Mouse (Mus musculus): ENCODE measurements around the gene Ttll11. TPM values are rescaled to one million over a fixed set of nuclear protein-coding genes. Genes with fewer than 3 reads are reported as not detected.

Ttll11 gene
- total RNA-seq, 1 experiment = 0.31 TPM

GRCm38 (mm10) chr2:35811801-35812560, 167.7 kb downstream of the Ttll11 start:
- Histone ChIP-seq H3K9me3 (ENCODE audit: control insufficient read depth, insufficient read depth, low read depth, low read length) (no peaks in the 10 kb centered on the region), H3K4me3 (ENCODE audit: insufficient read depth in 1 of 2, low read depth in 1 of 2, low read length in 2 of 2, poor library complexity in 1 of 2, severe bottlenecking in 1 of 2) (no peak overlapping the region), H3K4me1 (ENCODE audit: control insufficient read depth in 2 of 2, insufficient read depth in 2 of 2, low read length in 2 of 2, poor library complexity in 1 of 2) (no peaks in the 10 kb centered on the region), H3K36me3 (ENCODE audit: control insufficient read depth, insufficient read depth, low read length, poor library complexity, severe bottlenecking) (no peaks in the 10 kb centered on the region), H3K9ac (ENCODE audit: insufficient read depth, low read depth, low read length, poor library complexity, severe bottlenecking) (no peak overlapping the region), H3K27ac (ENCODE audit: insufficient read depth, low read depth, low read length, poor library complexity, severe bottlenecking) (no peak overlapping the region)
- no peak for DNase-seq (ENCODE audit: low read depth, low spot score)
- in situ Hi-C loops (cut with MboI; ENCODE audit: low sequenced_read_pairs in 2 of 2, unreplicated experiment in 2 of 2) = no loop called here
- no peak for TF ChIP-seq ZNF384 (IDR thresholded peaks at IDR 0.05; ENCODE audit: low read depth, low read length)
- TF ChIP-seq HCFC1 (IDR thresholded peaks at IDR 0.05; ENCODE audit: borderline replicate concordance, insufficient read depth, low read length) = no peak
- no peak for TF ChIP-seq ZC3H11A (IDR thresholded peaks at IDR 0.05; ENCODE audit: borderline replicate concordance, low read depth, low read length)

- in situ Hi-C loops (cut with MboI; ENCODE audit: low sequenced_read_pairs in 2 of 2, unreplicated experiment in 2 of 2) = no loop called here
- TF ChIP-seq ZNF384 (IDR thresholded peaks at IDR 0.05; ENCODE audit: low read depth, low read length) = no peak
- TF ChIP-seq MAFK (IDR thresholded peaks at IDR 0.05; ENCODE audit: insufficient read depth, low read depth, low read length) = no peak
- no peak for TF ChIP-seq HCFC1 (IDR thresholded peaks at IDR 0.05; ENCODE audit: borderline replicate concordance, insufficient read depth, low read length)
- TF ChIP-seq ZC3H11A (IDR thresholded peaks at IDR 0.05; ENCODE audit: borderline replicate concordance, low read depth, low read length) = no peak
- TF ChIP-seq CHD2 (IDR thresholded peaks at IDR 0.05; ENCODE audit: low read depth, low read length) = no peak
- no peak overlapping the region for H3K9ac ChIP-seq (ENCODE audit: insufficient read depth, low read depth, low read length, poor library complexity, severe bottlenecking)
Observed at GRCm38 (mm10) chr2:35810027-35810426, 169.7 kb downstream of the Ttll11 start.

DNA sequence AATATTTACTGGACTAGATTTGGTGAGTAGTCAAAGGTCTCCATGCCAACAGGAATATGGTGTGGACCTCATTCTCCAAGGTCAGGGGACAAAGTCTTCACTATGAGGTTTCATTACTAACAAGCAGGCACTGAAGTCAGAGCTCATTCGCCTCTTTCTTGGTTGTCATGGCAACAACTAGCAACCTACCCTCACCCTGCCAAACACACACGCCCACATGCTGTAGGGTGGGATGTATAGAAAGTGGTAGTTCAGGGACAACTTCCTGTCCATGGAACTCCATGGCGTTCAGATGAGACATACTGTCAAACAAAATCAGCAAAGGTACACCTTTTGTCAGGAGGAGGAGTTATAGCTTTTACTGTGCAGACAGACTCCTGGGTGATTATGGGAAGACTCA, 170.6 kb downstream of the Ttll11 start:
- no peaks in the 10 kb centered on the region for H3K9me3 ChIP-seq (ENCODE audit: control insufficient read depth, insufficient read depth, low read depth, low read length)
- TF ChIP-seq CHD2 (IDR thresholded peaks at IDR 0.05; ENCODE audit: low read depth, low read length) = no peak
- TF ChIP-seq HCFC1 (IDR thresholded peaks at IDR 0.05; ENCODE audit: borderline replicate concordance, insufficient read depth, low read length) = no peak
- TF ChIP-seq MAFK (IDR thresholded peaks at IDR 0.05; ENCODE audit: insufficient read depth, low read depth, low read length) = no peak
- TF ChIP-seq ZC3H11A (IDR thresholded peaks at IDR 0.05; ENCODE audit: borderline replicate concordance, low read depth, low read length) = no peak
- TF ChIP-seq ZNF384 (IDR thresholded peaks at IDR 0.05; ENCODE audit: low read depth, low read length) = no peak
- in situ Hi-C loops (cut with MboI; ENCODE audit: low sequenced_read_pairs in 2 of 2, unreplicated experiment in 2 of 2) = no loop called here
- no peaks in the 10 kb centered on the region for H3K4me1 ChIP-seq (ENCODE audit: control insufficient read depth in 2 of 2, insufficient read depth in 2 of 2, low read length in 2 of 2, poor library complexity in 1 of 2)
- no peak overlapping the region for H3K9ac ChIP-seq (ENCODE audit: insufficient read depth, low read depth, low read length, poor library complexity, severe bottlenecking)
- H3K27ac ChIP-seq (ENCODE audit: insufficient read depth, low read depth, low read length, poor library complexity, severe bottlenecking) = no peak overlapping the region
- H3K4me3 ChIP-seq (ENCODE audit: insufficient read depth in 1 of 2, low read depth in 1 of 2, low read length in 2 of 2, poor library complexity in 1 of 2, severe bottlenecking in 1 of 2) = no peak overlapping the region
- DNase-seq (ENCODE audit: low read depth, low spot score) = no peak
- no peaks in the 10 kb centered on the region for H3K36me3 ChIP-seq (ENCODE audit: control insufficient read depth, insufficient read depth, low read length, poor library complexity, severe bottlenecking)

More at GRCm38 (mm10) chr2:35810027-35810426, 169.7 kb downstream of the Ttll11 start:
- Histone ChIP-seq H3K4me1 (ENCODE audit: control insufficient read depth in 2 of 2, insufficient read depth in 2 of 2, low read length in 2 of 2, poor library complexity in 1 of 2) (no peaks in the 10 kb centered on the region), H3K4me3 (ENCODE audit: insufficient read depth in 1 of 2, low read depth in 1 of 2, low read length in 2 of 2, poor library complexity in 1 of 2, severe bottlenecking in 1 of 2) (no peak overlapping the region), H3K27ac (ENCODE audit: insufficient read depth, low read depth, low read length, poor library complexity, severe bottlenecking) (no peak overlapping the region), H3K36me3 (ENCODE audit: control insufficient read depth, insufficient read depth, low read length, poor library complexity, severe bottlenecking) (no peaks in the 10 kb centered on the region), H3K9me3 (ENCODE audit: control insufficient read depth, insufficient read depth, low read depth, low read length) (no peaks in the 10 kb centered on the region)
- no peak for DNase-seq (ENCODE audit: low read depth, low spot score)

GRCm38 (mm10) chr2:35805881-35806280, 173.8 kb downstream of the Ttll11 start:
- H3K36me3 ChIP-seq (ENCODE audit: control insufficient read depth, insufficient read depth, low read length, poor library complexity, severe bottlenecking) = no peaks in the 10 kb centered on the region
- H3K4me1 ChIP-seq (ENCODE audit: control insufficient read depth in 2 of 2, insufficient read depth in 2 of 2, low read length in 2 of 2, poor library complexity in 1 of 2) = no peaks in the 10 kb centered on the region
- in situ Hi-C loops (cut with MboI; ENCODE audit: low sequenced_read_pairs in 2 of 2, unreplicated experiment in 2 of 2) = no loop called here

More at GRCm38 (mm10) chr2:35805881-35806280, 173.8 kb downstream of the Ttll11 start:
- Histone ChIP-seq H3K9me3 (ENCODE audit: control insufficient read depth, insufficient read depth, low read depth, low read length) (no peaks in the 10 kb centered on the region), H3K27ac (ENCODE audit: insufficient read depth, low read depth, low read length, poor library complexity, severe bottlenecking) (no peak overlapping the region), H3K4me3 (ENCODE audit: insufficient read depth in 1 of 2, low read depth in 1 of 2, low read length in 2 of 2, poor library complexity in 1 of 2, severe bottlenecking in 1 of 2) (no peak overlapping the region), H3K9ac (ENCODE audit: insufficient read depth, low read depth, low read length, poor library complexity, severe bottlenecking) (no peak overlapping the region)
- no peak for TF ChIP-seq ZC3H11A (IDR thresholded peaks at IDR 0.05; ENCODE audit: borderline replicate concordance, low read depth, low read length)
- TF ChIP-seq HCFC1 (IDR thresholded peaks at IDR 0.05; ENCODE audit: borderline replicate concordance, insufficient read depth, low read length) = no peak
- no peak for TF ChIP-seq ZNF384 (IDR thresholded peaks at IDR 0.05; ENCODE audit: low read depth, low read length)
- no peak for TF ChIP-seq MAFK (IDR thresholded peaks at IDR 0.05; ENCODE audit: insufficient read depth, low read depth, low read length)
- no peak for TF ChIP-seq CHD2 (IDR thresholded peaks at IDR 0.05; ENCODE audit: low read depth, low read length)
- DNase-seq (ENCODE audit: low read depth, low spot score) = no peak
